Mouse (Mus musculus): Measurements from ENCODE around the gene Dnajb7.
A peak's percentile ranks its signal among the peaks of the same experiment; 100 is the strongest.

The Dnajb7 gene

DNA sequence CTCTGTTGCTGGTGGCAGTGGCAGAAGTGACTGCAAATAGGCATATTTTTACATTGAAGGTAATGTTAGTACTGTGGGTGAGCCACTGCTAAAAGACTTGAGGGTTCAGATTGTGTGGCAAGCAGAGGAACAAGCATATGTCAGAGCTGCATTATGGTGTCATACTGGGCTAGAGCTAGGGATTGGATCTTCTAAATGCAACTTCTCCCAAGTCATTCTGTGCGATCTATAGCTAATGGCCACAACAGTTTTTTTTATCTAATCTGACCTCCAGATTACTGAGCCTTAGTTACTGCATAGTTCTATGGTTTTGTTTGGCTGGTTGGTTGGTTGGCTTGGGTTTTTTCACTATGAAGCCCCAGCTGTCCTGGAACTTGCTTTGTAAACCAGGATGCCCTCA lies at the start of gene Dnajb7:
Gene Dnajb7 (minus strand): TSS at position 101 of the 400 bp plus-strand sequence.
- no peak for DNase-seq

DNA sequence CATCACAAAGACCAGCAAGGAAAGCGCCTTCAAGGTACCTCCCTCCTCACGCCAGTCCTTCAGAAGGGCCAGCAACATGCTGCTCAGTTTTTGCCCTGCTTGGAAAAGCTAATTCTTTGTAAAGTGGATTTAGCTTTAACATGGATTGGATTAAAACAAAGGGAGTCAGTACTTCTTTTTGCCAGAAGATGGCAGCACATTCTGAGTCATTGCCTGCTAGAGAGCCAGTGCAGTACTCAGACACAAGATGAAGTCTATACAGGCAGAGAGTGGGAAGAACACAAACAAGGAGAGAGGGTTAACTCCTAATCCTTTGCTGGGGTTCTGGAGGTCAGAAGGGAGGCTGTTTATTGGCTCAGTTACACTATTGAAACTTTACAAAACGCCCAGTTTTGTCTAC lies 40.4 kb upstream of the Dnajb7 start:
- DNase-seq, result peak; percentile 75 to 78

DNA sequence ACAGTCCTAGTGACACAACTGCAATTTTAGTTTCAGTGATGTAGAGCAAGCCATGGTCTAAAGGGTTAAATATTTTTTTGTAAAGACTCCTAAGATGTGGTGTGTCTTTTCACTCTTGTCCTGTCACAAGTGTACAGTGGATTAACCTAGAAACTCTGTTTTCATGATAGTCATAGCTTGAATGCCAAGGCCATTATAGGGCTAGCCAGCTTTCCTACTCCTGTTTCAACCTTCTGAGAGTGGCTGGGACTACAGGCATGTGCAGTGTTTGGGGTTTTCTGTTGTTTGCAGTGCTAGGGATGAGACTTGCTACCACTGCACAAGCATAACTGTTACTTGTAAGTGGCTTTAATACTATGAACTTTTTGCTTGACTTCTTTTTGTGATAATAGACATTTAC lies 31.1 kb upstream of the Dnajb7 start:
- no peak for DNase-seq

DNA sequence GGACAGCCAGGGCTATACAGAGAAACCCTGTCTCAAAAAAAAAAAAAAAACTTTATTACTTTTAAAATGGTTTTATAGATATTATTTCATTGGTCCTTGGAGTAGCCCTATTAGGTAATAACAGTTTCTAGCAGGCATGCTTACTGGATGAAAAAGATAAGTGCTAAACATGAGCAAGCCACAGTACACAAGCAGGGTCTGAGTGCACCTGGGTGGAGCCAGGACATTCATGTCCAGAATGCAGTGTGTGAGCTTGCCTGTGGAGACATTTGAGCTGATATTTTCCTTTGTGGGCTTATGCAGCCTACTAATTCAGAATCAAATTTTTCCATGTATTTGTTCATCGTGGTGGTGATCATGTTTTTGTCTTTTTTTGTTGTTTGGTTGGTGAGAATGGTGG lies 30.2 kb upstream of the Dnajb7 start:
- no peak for DNase-seq

DNA sequence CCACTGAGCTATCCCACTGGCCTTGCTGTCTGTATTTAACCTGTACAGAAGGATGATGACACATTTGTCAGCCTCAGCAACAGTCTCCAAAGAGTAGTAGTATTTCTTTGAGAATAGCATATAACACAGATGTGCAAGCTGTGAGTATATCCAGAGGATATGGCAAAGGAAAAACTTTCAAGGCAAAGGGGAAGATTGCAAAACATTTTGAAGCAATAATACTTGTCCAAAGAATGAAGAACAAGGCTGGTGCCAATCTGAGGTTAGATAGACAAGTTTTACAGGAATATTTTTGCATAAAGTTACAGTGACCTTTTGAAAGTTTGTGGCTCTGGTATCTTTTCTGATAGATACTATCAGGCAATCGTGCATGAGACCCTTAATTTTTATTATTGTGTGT lies 23.1 kb upstream of the Dnajb7 start:
- DNase-seq, result no peak

DNA sequence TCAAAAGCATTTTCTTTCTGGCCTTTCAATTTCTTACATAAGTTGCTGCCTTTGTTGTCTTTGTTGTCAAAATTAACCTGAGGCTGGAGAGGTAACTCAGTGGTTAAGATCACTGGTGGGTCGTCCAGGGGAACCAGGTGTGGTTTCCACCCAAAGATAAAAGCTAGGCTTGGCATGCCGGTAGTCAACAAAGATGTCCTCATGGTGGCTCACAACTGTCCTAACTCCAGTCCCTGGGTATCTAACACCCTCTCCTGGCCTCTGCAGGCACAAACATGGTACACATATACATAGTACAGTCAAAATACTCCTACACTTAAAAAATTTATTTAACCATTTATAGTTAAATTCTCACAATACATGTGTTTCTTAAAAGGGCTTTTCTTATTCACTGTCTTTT lies 19.8 kb upstream of the Dnajb7 start:
- no peak for DNase-seq

DNA sequence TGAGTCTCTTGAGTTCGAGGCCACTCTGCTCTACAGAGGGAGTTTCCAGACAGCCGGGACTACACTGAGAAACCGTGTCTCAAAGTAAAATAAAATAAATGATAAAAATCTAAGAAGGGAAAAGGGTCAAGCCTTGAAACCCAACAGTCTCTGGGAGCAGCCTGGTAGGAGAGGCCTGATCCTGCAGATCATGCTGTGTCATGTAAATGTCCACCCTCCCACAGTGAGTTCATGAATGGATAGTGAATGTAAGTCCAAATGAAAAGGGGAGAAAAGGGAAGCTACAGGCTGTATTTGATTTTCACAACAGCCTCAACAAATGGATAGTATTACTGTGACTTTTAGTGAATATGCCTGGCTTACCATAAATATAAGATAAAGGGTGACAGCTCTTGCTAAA lies 17.2 kb upstream of the Dnajb7 start:
- DNase-seq, result no peak

DNA sequence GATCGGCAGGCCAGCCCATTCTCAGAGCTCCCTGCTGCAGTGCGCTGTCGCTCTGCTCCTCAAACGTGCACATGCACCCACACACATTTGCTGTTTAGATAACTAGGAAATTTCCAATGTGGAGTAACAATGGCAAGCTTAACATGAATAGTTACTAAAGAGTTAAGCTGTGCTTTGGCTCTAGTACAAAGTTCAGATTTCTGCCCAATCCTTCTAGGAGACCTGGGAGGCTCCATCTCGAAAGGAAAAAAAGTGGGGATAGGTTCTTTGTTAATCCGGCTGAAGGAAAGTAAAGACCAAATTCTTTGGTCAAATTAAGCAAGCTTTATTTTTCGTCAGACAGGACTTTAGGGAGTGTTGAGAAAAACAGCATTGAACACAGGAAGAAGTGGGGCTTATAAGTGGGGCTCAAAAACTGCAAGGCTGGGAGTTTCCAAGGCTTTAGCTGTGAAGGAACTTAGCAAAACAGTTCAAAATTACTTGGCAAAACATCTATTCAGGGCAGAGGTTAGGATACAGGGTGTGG lies 14.1 kb upstream of the Dnajb7 start:
- DNase-seq, result no peak

DNA sequence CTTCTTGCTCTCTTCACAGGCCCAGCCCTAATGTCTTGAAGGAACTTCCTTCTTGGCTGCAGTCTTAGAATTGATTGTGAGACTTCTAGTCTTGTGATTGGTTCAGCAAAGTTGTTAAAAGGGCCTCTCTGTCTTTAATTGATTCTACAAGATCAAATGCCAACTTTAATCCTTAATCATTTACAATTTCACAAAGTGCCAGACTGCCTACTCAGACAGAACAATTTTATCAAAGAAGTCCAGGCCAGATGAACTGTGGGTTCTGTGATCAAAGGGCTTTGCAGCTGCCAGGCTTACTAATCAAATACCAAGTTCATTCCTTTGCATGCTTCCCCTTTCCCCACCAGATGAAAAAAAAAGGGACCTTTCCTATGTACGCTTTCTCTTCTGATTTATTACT lies 13.4 kb upstream of the Dnajb7 start:
- no peak for DNase-seq

DNA sequence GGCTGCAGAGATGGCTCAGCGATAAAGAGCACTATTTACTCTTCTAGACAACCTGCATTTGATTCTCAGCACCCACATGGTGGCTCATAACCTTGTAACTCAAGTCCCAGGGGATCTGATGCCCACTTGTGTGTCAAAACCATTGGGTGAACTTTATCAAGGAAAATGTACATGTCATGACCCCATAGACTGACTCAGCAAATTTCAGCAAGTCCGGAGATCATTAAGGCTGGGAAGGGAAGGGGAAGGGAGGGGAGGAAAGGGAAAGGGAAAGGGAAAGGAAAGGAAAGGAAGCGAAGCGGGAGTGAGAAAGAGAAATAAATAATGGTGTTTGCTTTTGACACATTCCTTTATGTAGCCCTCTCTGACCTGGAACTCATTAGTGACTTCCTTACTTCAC lies 10.0 kb upstream of the Dnajb7 start:
- no peak for DNase-seq

DNA sequence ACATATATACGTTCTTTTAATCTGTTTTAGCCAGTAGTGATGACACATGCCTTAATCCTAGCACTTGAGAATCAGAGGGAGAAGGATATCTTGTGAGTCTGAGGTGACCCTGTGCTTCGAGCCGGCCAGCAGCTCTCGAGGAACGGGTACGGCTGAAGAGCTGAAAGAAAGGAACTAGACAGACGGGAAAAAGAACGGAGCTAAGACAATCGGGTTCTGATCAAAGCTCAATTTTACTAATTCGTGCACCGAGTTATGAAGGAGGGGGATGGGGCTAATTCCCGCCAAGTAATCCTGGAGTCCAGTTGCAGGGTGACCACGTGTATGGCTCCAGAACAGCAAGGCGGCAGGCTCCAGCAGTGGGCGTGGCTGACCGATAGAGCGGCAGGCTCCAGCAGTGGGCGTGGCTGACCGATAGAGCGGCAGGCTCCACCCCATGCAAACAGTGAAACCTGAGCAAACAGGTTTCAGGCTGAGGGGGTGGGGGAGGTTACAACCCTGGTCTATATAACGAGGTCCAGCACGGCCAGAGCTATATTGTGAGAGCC lies 8.7 kb upstream of the Dnajb7 start:
- DNase-seq, result peak; percentile 68 to 74

DNA sequence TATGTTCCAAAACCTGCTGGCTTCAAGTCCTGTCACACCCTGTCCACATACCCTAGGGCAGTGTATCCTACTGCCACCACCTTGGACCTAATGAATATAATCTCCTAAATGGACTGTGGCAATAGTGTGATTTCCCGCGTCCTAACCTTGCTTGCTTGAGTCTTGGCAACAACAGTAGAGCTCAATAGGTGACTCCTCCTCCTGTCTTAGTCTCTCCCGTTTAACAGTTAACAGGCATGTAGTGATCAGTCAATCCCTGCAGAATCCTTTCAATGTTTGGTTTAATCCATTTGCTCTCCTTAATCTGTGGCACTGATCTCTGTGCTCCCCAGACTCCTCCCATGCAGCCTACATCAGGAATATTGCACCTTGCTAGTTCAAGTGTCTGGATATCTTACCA lies 3.1 kb downstream of the Dnajb7 start:
- no peak for DNase-seq

DNA sequence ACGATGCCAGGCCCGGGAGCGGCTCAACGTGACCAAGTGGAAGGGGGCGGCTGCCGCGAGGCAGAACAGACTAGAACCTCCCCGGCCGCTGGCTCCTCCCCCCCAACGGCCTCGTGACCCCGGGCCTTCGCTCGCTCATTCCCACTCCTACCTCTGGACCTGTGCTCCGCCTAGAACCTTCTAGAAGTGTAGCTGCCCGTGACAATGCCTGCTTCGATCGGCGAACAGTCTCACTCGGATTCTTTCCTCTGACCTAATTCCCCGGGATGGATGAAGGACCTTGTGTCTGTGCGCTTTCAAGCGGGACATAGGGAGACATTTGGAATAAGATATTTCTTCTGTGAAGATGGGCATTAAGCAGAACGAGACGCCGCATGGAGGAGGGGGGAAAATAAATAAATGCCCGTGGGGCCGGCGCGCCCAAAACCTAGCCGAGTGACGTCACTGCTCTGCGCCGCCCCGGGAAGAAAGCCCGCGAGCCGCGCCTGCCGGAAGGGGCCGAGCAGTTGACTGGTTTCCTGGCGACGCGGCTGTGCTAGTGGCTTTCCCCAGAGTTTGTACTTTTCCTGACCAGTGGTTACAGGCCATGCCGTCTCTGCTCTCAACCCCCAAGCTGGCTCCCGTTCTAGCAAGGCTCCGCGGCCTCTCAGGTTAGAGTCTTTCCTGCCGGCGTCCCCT lies 8.3 kb downstream of the Dnajb7 start, which contains the start of the genes St13 and Xpnpep3:
Gene St13 (minus strand): TSS at position 440 of the 678 bp plus-strand sequence.
Gene Xpnpep3 (plus strand): TSS at position 501 of the 678 bp plus-strand sequence.
- DNase-seq, result peak; percentile 99

DNA sequence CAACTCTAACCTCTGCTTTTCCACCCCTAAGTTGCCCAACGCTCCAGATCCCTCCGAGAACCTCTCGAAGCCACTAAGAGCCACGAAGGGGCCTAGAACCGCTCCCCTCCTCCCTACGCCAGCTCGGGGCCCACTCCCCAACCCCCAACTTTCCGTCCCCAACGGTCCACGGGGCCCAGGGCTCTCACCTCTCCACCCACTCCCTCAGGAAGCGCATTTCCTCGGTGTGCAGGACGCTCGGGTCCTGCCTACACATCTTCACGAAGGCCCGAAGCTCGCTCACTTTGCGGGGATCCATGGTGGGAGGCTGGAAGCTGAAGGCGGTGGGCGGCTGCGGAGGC lies 8.8 kb downstream of the Dnajb7 start:
- no peak for DNase-seq

DNA sequence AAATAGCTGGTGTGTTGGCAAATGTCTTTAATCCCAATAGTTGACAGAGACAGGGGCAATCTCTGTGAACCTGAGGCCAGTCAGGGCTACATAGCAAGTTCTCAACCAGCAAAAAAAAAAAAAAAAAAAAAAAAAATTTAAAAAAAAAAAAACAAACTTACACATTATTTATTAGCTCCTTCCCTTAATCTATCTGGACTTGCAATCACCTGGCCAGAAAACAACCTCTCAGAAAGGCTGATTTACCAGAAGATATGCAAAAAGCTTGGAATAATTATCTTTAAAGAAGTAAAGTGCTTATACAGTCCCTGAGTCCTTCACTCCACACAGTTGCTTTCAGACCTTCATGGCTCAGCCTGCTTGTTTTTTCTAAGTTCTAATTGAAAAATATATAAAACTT lies 9.9 kb downstream of the Dnajb7 start:
- no peak for DNase-seq

DNA sequence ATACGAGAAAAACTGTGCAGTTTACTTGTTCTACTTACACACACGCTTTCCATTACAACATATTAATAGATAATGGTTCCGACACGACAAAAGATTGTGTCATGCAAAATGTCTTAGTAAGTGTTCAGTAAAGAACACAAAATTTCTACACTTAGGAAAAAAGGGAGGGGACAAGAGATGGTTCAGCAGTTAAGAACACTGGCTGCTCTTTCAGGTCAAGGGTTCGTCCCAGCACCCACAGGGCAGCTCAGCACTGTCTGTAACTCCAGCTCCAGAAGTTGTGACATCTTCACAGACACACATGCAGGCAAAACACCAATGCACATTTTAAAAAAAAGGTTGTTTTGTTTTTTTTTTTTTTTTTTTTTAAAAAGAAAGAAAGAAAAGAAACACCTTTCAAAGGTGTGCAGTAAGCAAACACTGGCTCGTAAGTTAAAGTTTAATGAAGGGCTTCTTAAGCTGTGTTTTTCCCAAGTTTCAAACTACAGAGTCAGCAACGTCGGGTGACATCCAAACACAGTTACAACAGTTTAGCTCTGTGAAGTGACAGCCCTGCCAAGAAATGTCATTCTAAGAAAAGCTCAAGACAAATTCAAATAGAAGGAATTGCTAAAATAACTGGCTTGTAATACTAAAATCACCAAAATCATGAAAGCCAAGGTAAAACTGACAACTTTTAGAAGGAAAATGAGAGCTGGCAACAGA lies 13.7 kb downstream of the Dnajb7 start:
- no peak for DNase-seq

DNA sequence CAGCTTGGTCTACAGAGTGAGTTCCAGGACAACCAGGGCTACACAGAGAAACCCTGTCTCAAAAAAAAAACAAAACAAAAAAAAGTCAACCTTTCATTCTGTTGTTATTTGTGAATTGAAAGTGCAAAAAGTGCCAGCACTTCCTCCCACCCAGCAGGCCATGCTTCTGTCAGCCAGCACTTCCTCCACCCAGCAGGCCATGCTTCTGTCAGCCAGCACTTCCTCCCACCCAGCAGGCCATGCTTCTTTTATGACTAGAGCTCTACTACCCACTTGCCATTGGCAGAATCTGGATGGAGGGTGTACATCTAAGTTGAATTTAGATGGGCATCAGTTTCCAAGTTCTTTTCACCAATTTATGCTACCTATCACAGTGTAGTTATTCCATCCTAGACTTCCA lies 15.1 kb downstream of the Dnajb7 start:
- peak; percentile 57 to 62 for DNase-seq

DNA sequence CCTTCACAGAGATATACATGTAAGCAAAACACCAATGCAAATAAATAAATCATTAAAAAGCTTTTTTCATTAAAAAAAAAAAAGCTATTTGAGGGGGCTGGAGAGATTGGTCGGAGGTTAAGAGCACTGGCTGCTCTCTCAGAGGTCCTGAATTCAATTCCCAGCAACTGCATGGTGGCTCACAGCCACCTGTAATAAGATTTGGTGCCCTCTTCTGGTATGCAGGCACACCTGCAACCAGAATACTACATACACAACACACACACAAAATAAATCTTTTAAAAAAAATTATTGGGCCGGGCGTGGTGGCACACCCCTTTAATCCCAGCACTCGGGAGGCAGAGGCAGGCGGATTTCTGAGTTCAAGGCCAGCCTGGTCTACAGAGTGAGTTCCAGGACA lies 21.8 kb downstream of the Dnajb7 start:
- no peak for DNase-seq

DNA sequence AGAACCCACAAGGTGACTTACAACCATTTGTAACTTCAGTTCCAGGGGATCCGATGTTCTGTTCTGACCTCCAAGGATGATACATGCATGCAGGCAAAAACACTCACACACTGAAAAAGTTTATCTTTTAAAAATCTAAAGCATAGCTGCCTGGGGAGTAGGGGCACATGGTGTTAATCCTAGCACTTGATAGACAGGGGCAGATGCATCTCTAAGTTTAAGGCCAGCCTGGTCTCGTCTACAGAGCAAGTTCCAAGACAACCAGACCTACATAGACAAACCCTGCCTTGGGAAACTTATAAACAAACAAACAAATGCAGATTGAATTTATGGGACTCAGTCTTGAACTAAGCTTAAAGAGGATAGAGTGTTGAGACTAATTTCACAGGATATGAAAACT lies 29.3 kb downstream of the Dnajb7 start:
- DNase-seq, result no peak

DNA sequence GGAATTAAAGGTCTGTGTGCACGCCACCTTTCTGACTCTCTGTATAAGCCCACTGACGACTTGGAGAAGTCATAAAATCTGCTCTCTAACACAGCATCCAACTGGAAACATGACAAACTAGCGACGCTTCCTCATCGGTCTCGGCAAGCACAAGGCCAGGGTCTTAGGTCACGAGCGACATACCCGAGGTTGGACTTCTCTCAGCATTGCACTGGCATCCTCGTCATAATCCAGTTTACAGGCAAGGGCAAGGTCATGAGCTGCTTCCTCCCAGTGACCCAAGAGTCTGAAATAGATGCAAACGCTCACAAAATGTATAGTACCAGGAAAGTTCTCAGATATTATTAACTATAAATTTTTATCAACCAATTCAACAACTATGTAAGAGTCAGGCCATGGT lies 33.5 kb downstream of the Dnajb7 start:
- no peak for DNase-seq

DNA sequence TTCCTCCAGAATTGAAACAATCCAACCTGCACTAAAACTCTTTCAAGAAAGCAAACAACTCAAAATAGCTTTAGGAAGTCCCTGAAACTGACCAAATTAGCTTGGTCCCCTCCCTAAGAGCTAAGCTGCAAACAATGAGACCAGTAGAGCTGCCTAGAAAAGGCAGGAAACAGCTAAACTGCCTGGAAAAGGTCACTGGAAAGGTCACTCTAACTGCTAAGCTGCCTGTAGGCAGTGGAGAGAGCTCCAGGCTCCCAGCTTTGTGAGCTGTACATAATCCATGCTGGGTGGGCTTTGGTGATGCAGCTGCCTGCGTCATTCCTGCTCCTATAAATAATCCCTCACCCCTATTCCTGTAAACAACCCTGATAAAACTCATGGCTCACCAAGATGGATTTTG lies 37.7 kb downstream of the Dnajb7 start:
- no peak for DNase-seq

DNA sequence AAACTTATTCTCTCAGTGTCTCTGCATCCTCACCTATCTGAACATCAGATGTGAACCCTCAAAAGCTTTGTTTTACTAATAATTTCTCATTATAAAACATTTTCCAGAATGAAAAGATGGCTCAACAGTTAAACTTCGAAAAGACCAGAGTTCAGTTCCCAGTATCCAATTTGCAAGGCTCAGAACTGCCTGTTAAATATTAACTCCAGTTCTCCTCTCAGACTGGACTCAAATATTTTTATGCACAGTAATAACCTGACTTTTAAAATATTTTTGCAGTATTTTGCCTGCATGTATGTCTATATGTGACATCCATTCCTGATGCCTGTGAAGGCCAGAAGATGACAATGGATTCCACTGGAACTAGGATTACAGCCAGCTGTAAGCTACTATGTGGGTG lies 39.5 kb downstream of the Dnajb7 start:
- DNase-seq, result no peak

DNA sequence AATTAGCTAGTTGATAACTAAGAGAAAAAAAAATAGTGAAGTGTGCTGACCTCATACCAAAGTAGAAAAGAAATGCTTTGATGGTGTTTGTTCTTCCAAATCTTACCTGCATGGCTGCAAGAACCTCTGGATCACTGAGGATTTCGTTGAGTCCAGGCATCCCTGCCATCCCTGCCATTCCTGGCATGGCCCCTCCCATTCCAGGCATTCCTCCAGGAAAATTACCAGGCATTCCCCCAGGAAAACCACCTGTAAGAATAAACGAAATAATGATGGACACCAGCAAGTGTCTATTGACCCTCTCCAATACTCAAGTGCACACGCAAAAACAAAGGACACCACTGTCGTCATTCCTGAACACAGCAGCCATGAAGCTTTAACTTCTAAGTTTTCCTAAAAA lies 41.9 kb downstream of the Dnajb7 start:
- no peak for DNase-seq

DNA sequence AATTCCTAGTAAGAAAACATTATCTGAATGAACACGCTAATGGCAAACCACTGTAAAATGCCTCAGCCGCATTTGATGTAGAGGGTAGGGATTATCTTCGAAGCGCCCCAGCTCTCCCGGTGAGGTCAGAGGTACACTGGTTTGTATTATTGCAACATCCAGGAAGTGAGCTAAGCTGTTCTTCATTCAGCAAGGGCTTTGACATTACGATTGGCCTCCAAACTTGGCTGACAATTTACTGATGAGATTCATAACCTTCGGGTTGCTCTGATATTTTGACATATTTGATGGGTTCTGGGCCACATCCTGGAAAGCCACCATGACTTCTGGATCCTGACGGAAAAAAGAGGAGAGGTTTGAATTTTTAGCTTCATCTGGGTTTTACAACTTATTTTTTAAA lies 42.9 kb downstream of the Dnajb7 start:
- no peak for DNase-seq
